Mouse (Mus musculus): ENCODE data around the gene Dusp10.

DNA sequence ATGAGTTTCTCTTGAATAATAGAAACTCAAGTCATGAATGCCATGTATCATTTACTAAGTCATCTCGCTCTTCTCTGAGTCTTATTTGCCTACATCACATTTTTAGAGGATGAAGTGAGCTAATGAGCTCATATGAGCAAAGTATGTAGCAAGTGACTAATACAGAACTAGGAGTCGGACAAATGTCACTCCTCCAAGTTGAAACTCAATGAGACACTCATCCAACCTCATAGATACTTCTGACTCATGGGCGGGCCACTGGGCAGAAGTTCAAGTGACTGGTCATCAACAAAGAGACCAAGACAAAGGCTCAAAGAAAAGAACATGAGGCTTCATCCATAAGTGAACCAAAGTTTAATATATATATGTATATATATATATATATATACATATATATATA is 71.9 kb downstream of the Dusp10 start:
- TF ChIP-seq EP300 (IDR thresholded peaks at IDR 0.05; ENCODE audit: low read depth), result no peak
- TF ChIP-seq CTCF (IDR thresholded peaks at IDR 0.05; ENCODE audit: low read depth), result no peak

Measured in heart, postnatal 0 days (tissue).